Mouse (Mus musculus): ENCODE results near the gene Dmbx1. TPM values are rescaled to one million over a fixed set of nuclear protein-coding genes. Genes with fewer than 3 reads are reported as not detected.

The Dmbx1 gene
- total RNA-seq, 2 experiments from 2014 or later, result not detected

GRCm38 (mm10) chr4:115894281-115894680 lies 45.4 kb downstream of the Dmbx1 start:
- no peak for DNase-seq (ENCODE audit: low spot score in 2 of 2)

GRCm38 (mm10) chr4:115890553-115890952 lies 49.2 kb downstream of the Dmbx1 start, which contains the start of gene 6430628N08Rik:
6430628N08Rik (plus strand) TSS chr4:115890665.
- no peak for DNase-seq (ENCODE audit: low spot score in 2 of 2)

GRCm38 (mm10) chr4:115890066-115890465 lies 49.7 kb downstream of the Dmbx1 start:
- no peak for DNase-seq (ENCODE audit: low spot score in 2 of 2)

GRCm38 (mm10) chr4:115886875-115887274 lies 52.9 kb downstream of the Dmbx1 start:
- DNase-seq (ENCODE audit: low spot score in 2 of 2), result no peak

GRCm38 (mm10) chr4:115885846-115886245 lies 53.9 kb downstream of the Dmbx1 start:
- DNase-seq (ENCODE audit: low spot score in 2 of 2), result no peak

GRCm38 (mm10) chr4:115884022-115884421 lies 55.7 kb downstream of the Dmbx1 start, which contains the start of gene Kncn:
Kncn (plus strand) TSS chr4:115884400.
- no peak for DNase-seq (ENCODE audit: low spot score in 2 of 2)

GRCm38 (mm10) chr4:115882195-115882594 lies 57.5 kb downstream of the Dmbx1 start:
- no peak for DNase-seq (ENCODE audit: low spot score in 2 of 2)

GRCm38 (mm10) chr4:115881183-115881582 lies 58.5 kb downstream of the Dmbx1 start:
- DNase-seq (ENCODE audit: low spot score in 2 of 2), result no peak

GRCm38 (mm10) chr4:115878828-115879227 lies 60.9 kb downstream of the Dmbx1 start:
- no peak for DNase-seq (ENCODE audit: low spot score in 2 of 2)

GRCm38 (mm10) chr4:115878216-115878678 lies 61.5 kb downstream of the Dmbx1 start:
- DNase-seq (ENCODE audit: low spot score in 2 of 2), result no peak

GRCm38 (mm10) chr4:115873231-115873630 lies 66.5 kb downstream of the Dmbx1 start:
- no peak for DNase-seq (ENCODE audit: low spot score in 2 of 2)

- DNase-seq (ENCODE audit: low spot score in 2 of 2), result no peak
Observed at GRCm38 (mm10) chr4:115869512-115870210, 70.1 kb downstream of the Dmbx1 start.

Other genes starting within 250 kb of the Dmbx1 start
- gene Efcab14, start 202.2 kb downstream of the Dmbx1 start, total RNA-seq (2021), result 10 to 100 TPM; 49.7 to 55.4 TPM
- not detected for gene Tex38, start 158.9 kb downstream of the Dmbx1 start, total RNA-seq (2021)
- 10 to 100 TPM; 75.2 to 86.0 TPM for gene Atpaf1, start 155.1 kb downstream of the Dmbx1 start, total RNA-seq (2021)
- 1 to 10 TPM; 4.0 to 6.7 TPM for gene Mob3c, start 111.8 kb downstream of the Dmbx1 start, total RNA-seq (2021)
- gene Mknk1, start 100.7 kb downstream of the Dmbx1 start, total RNA-seq (2021), result 10 to 100 TPM; 29.6 to 39.5 TPM
- gene Kncn, start 55.5 kb downstream of the Dmbx1 start, total RNA-seq (2021), result under 1 TPM; 0.28 to 0.30 TPM
- gene 6430628N08Rik, start 49.3 kb downstream of the Dmbx1 start, total RNA-seq (2021), result under 1 TPM; 0.56 to 0.67 TPM
- 100 to 1,000 TPM in 1 of 2 experiments, 10 to 100 TPM in 1; 85.2 to 101 TPM for gene Faah, start 78.0 kb upstream of the Dmbx1 start, total RNA-seq (2021)
- gene Nsun4, start 114.0 kb upstream of the Dmbx1 start, total RNA-seq (2021), result 10 to 100 TPM; 13.3 TPM
- gene Uqcrh, start 135.1 kb upstream of the Dmbx1 start, total RNA-seq (2021), result 100 to 1,000 TPM; 434 to 461 TPM
- gene Lrrc41, start 135.3 kb upstream of the Dmbx1 start, total RNA-seq (2021), result 10 to 100 TPM; 44.7 to 54.3 TPM
- gene Rad54l, start 183.8 kb upstream of the Dmbx1 start, total RNA-seq (2021), result under 1 TPM; 0.49 TPM
- gene Pomgnt1, start 183.9 kb upstream of the Dmbx1 start, total RNA-seq (2021), result 10 to 100 TPM; 77.7 to 83.0 TPM
- gene Lurap1, start 211.4 kb upstream of the Dmbx1 start, total RNA-seq (2021), result 10 to 100 TPM; 36.7 to 37.7 TPM
- under 1 TPM in 1 of 2 experiments, not detected in 1; 0.33 TPM for gene Tspan1, start 227.7 kb upstream of the Dmbx1 start, total RNA-seq (2021)
- not detected for gene 1700042G07Rik, start 233.4 kb upstream of the Dmbx1 start, total RNA-seq (2021)
- 1 to 10 TPM; 2.3 to 5.9 TPM for gene Gm49337, start 233.5 kb upstream of the Dmbx1 start, total RNA-seq (2021)

All from left cerebral cortex, adult 18-20 months (tissue).